Mouse (Mus musculus) thymus, adult 2 months (tissue): ENCODE measurements around the gene Fam20c.

Experiments used
- CTCF ChIP-seq: fragments of 200-500 bp; IDR thresholded peaks from 2 replicates; pipeline ENCODE4 v1.5.1; 2012; ENCODE audit warnings: mild to moderate bottlenecking, control low read depth, low read length, moderate library complexity, borderline replicate concordance; ENCODE audit not compliant: control insufficient read depth, poor library complexity, insufficient read depth; ENCODE audit errors: extremely low read depth
- POLR2A ChIP-seq: fragments of 200-500 bp; IDR thresholded peaks from 2 replicates; pipeline ENCODE4 v1.6.1; 2012; ENCODE audit warnings: mild to moderate bottlenecking, low read length, control low read depth, moderate library complexity; ENCODE audit not compliant: control insufficient read depth, poor library complexity, insufficient read depth; ENCODE audit errors: extremely low read depth

DNA sequence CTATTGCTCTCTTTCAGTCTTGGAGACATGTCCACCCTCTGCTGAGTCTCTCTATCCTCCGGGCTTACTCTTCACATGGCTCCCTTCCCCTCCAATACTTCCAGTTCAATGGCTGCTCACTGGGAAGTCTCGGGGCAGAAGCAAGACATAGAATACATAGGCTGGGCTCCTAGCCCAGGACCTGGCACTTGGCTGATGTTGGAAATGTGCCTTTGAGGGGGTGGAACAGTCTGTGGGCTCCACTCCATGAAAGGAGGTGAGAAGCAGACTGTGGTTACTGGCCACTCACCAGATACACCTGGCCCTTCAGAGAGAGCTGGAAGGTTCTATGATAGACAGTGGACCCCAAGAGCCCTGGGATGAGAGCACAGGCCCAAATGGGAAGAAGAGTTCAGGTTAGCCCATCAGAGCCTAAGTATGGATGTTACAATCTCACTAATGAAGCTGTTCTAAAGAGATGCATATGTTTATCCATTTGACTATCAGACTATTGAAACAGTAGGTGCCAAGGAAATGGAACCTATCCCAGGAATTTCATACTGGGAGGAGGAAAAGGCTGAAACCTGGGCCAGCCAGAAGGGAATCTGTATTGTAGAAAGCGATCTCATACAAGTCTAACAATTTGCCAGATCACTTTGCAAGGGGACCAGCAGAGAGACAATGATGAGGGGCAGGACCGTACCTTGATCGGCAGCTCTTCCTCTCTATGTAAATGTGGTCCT lies 8.8 kb upstream of the Fam20c start:
- TF ChIP-seq CTCF (no peak), POLR2A (no peak)
